7 mouse cellular contexts compared by ENCODE assay signal in genomic region chr5:145231367-145231871, GRCm38 (mm10). TPM values are rescaled to one million over a fixed set of nuclear protein-coding genes. Genes with fewer than 3 reads are reported as not detected.
DNase-seq lines count a peak whose midpoint lies in the region; ATAC-seq lines count a peak whose summit lies in the region.

Gene Zfp655, plus strand, starts transcription at chr5:145231715.

- no peaks in the 10 kb centered on the region for H3K9me3 ChIP-seq in intestine, embryonic 16.5 days (ENCODE audit: control insufficient read depth, low read length)
- H3K9me3 ChIP-seq in midbrain, embryonic 11.5 days (ENCODE audit: control insufficient read depth, low read length): no peaks in the 10 kb centered on the region

- peak within 1 kb of the TSS; percentile 72 for H3K27ac ChIP-seq in intestine, embryonic 16.5 days (ENCODE audit: low read length)
- H3K27ac ChIP-seq in midbrain, embryonic 11.5 days (ENCODE audit: low read depth, low read length): peak within 1 kb of the TSS; percentile 73

- under 1% methylated on average over 42 of the region's 42 CpGs for WGBS in intestine, embryonic 16.5 days
- under 1% methylated on average over 42 of the region's 42 CpGs for WGBS in midbrain, embryonic 11.5 days

- peak; percentile 98 for DNase-seq in adrenal gland, adult 2 months
- peak; percentile 96 for DNase-seq in embryo, embryonic 11.5 days (ENCODE audit: low read depth, low spot score)
- DNase-seq in gastrocnemius, postnatal 4 days (ENCODE audit: low spot score in 2 of 2): peak; percentile 92 to 96
- DNase-seq in left cerebral cortex, postnatal 36 days (ENCODE audit: low spot score in 2 of 2): peak; percentile 98 to 99
- DNase-seq in midbrain, embryonic 11.5 days (ENCODE audit: low spot score, missing footprints): peak; percentile 99
- DNase-seq in skeletal muscle tissue, adult 2 months (ENCODE audit: low read depth, low spot score): peak; percentile 98

- intact Hi-C loops in left cerebral cortex, postnatal 36 days (cut with DNase I): loop anchor here (2.0 to 10.0 kb wide), 2 partner anchors 27 to 133 kb away; partner anchors contain the start of gene Zkscan5

- ATAC-seq in intestine, embryonic 16.5 days: peak; percentile 98
- peak; percentile 99 for ATAC-seq in midbrain, embryonic 11.5 days (ENCODE audit: low FRiP score)

- peak within 1 kb of the TSS; percentile 100 for H3K9ac ChIP-seq in intestine, embryonic 16.5 days (ENCODE audit: low read depth, low read length)
- H3K9ac ChIP-seq in midbrain, embryonic 11.5 days (ENCODE audit: low read length): peak within 1 kb of the TSS; percentile 86

- H3K4me2 ChIP-seq in intestine, embryonic 16.5 days (ENCODE audit: low read depth, low read length): peak within 1 kb of the TSS; percentile 66
- H3K4me2 ChIP-seq in midbrain, embryonic 11.5 days: peak within 1 kb of the TSS; percentile 68

- 0 out of 2 replicates have a peak, but pooled peaks cover 10% of the 10 kb centered on the region for H3K36me3 ChIP-seq in intestine, embryonic 16.5 days (ENCODE audit: control insufficient read depth, insufficient read depth, low read length)
- H3K36me3 ChIP-seq in midbrain, embryonic 11.5 days (ENCODE audit: control insufficient read depth, insufficient read depth, low read length): peaks cover 17% of the 10 kb centered on the region

- H3K4me3 ChIP-seq in intestine, embryonic 16.5 days (ENCODE audit: low read length): peak within 1 kb of the TSS; percentile 97
- H3K4me3 ChIP-seq in midbrain, embryonic 11.5 days (ENCODE audit: low read depth, low read length): peak within 1 kb of the TSS; percentile 98

- peaks cover 10% of the 10 kb centered on the region; the same call in 1 of the 2 replicates for H3K4me1 ChIP-seq in intestine, embryonic 16.5 days (ENCODE audit: control insufficient read depth, insufficient read depth, low read length)
- H3K4me1 ChIP-seq in midbrain, embryonic 11.5 days (ENCODE audit: control insufficient read depth, insufficient read depth, low read length): peaks cover 7% of the 10 kb centered on the region

- H3K27me3 ChIP-seq in intestine, embryonic 16.5 days (replicated peaks; ENCODE audit: control insufficient read depth, insufficient read depth, low read length): no peaks in the 10 kb centered on the region
- H3K27me3 ChIP-seq in midbrain, embryonic 11.5 days (ENCODE audit: control insufficient read depth, insufficient read depth, low read length): no peaks in the 10 kb centered on the region

RNA-seq across cellular contexts. Expression of gene Zfp655, which starts in this region (rescaled TPM):
- 10 to 100 TPM; 47.0 to 56.5 TPM for total RNA-seq in adrenal gland, adult 2 months (2021)
- polyA plus RNA-seq in adrenal gland, adult 2 months (2012; rRNA removed): 9.8 and 10.9 TPM in 2 replicates
- total RNA-seq in gastrocnemius, postnatal 4 days (2021): 10 to 100 TPM; 19.0 to 22.9 TPM
- 36.7 and 38.9 TPM in 2 replicates for polyA plus RNA-seq in intestine, embryonic 16.5 days (2015; fragmentation: Nextera tagmentation; extraction: Ambion mirVana)
- 10 to 100 TPM; 31.2 to 31.6 TPM for total RNA-seq in left cerebral cortex, postnatal 36 days (2021)
- 43.2 and 48.9 TPM in 2 replicates for polyA plus RNA-seq in midbrain, embryonic 11.5 days (2014; fragmentation: Nextera tagmentation; extraction: Ambion mirVana)

Comparison
In these comparisons a context has a peak if more than half of its experiments do, and no peak if none do; other contexts are left out.
1. Peak in every context shown above with its lines: DNase-seq, ATAC-seq, H3K4me3 ChIP-seq and H3K27ac ChIP-seq.